Mouse (Mus musculus): ENCODE results near the gene Prr19.

DNA sequence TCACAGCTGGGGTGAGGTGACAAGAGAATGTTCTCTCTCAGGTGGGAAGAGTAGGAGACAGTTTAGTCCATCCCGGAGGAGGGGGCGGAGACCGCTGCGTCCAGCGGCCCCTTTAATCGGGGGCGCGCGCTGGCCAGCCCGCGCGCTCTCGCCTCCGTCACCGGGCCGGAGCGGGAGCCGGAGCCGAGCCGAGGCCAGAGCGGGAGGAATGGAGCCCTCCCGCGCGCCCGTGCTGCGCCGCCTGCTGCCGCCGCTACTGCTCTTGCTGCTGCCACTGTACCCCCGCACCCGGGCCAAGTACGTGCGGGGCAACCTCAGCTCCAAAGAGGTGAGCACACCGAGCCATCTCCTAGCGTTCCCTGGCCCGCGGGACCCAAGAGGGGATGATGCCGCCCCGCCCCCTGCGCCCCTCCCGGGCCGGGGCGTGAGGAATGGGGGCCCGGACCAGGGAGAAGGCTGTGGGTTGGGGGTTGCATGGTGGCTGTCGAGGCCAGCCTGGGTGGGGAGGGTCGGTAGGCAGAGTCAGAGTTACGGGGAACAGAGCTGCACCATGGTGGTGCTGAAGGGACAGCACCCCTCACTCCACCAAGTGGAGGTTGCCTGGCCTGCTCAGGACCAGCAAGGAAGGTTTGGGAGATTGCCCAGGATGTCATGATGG, 4.9 kb downstream of the Prr19 start, which contains the start of gene Tmem145:
- TF ChIP-seq CTCF (IDR thresholded peaks at IDR 0.05; ENCODE audit: borderline replicate concordance, insufficient read depth, low read length) = no peak
- TF ChIP-seq POLR2A (IDR thresholded peaks at IDR 0.05; ENCODE audit: low read depth, low read length) = no peak
